Mouse (Mus musculus) myocyte (in vitro differentiated cells): ENCODE measurements around the gene Adamts4. TPM values are rescaled to one million over a fixed set of nuclear protein-coding genes. Genes with fewer than 3 reads are reported as not detected.

Source experiments
- H3K27me3 ChIP-seq: one replicate; pipeline ENCODE4 v1.6.1; 2011; ENCODE audit not compliant: control insufficient read depth, insufficient read depth, insufficient read length
- H3K36me3 ChIP-seq: one replicate; pipeline ENCODE4 v1.6.1; 2011; ENCODE audit not compliant: control insufficient read depth, insufficient read depth
- H3K4me2 ChIP-seq: one replicate; pipeline ENCODE4 v1.6.1; 2011; ENCODE audit warnings: low read depth, control low read depth
- H3K4me3 ChIP-seq: one replicate; pipeline ENCODE4 v1.5.1; 2011; ENCODE audit warnings: mild to moderate bottlenecking, control low read depth, moderate library complexity
- H3K79me2 ChIP-seq: one replicate; pipeline ENCODE4 v1.6.1; 2011; ENCODE audit not compliant: control insufficient read depth, insufficient read depth
- H3ac ChIP-seq: one replicate; pipeline ENCODE4 v1.6.1; 2011; ENCODE audit not compliant: control insufficient read depth, insufficient read length
- CEBPB ChIP-seq: IDR thresholded peaks from 2 replicates; pipeline ENCODE4 v1.6.1; 2011; ENCODE audit warnings: mild to moderate bottlenecking, moderate library complexity; ENCODE audit not compliant: poor library complexity, insufficient read depth, severe bottlenecking
- E2F4 ChIP-seq: IDR thresholded peaks from one replicate; pipeline ENCODE4 v1.6.1; 2011; ENCODE audit warnings: mild to moderate bottlenecking, control low read depth, moderate library complexity; ENCODE audit not compliant: insufficient read depth
- MAX ChIP-seq: IDR thresholded peaks from one replicate; pipeline ENCODE4 v1.6.1; 2011; ENCODE audit warnings: low read depth, mild to moderate bottlenecking, control low read depth
- MYOD1 ChIP-seq, 3 experiments: IDR thresholded peaks; one replicate each; pipeline ENCODE4 v1.6.1; 2011; ENCODE audit warnings: control low read depth in 2 of 3, low read depth in 2 of 3, mild to moderate bottlenecking in 2 of 3, moderate library complexity in 1 of 3; ENCODE audit not compliant: insufficient read length in 2 of 3, control insufficient read depth in 1 of 3
- MYOG ChIP-seq, 3 experiments: IDR thresholded peaks; one replicate each; pipeline ENCODE4 v1.6.1; 2011; ENCODE audit warnings: control low read depth in 2 of 3, low read depth in 2 of 3, mild to moderate bottlenecking in 2 of 3; ENCODE audit not compliant: insufficient read length in 2 of 3, control insufficient read depth in 1 of 3, insufficient read depth in 1 of 3
- POLR2A ChIP-seq: IDR thresholded peaks from one replicate; pipeline ENCODE4 v1.6.1; 2011; ENCODE audit warnings: low read depth, mild to moderate bottlenecking, control low read depth, moderate library complexity; ENCODE audit not compliant: insufficient read length
- POLR2AphosphoS2 ChIP-seq: IDR thresholded peaks from one replicate; pipeline ENCODE4 v1.6.1; 2011; ENCODE audit warnings: low read depth, control low read depth; ENCODE audit not compliant: insufficient read length
- REST ChIP-seq: IDR thresholded peaks from one replicate; pipeline ENCODE4 v1.6.1; 2011; ENCODE audit warnings: mild to moderate bottlenecking, control low read depth, moderate library complexity; ENCODE audit not compliant: insufficient read depth, insufficient read length
- SRF ChIP-seq: IDR thresholded peaks from one replicate; pipeline ENCODE4 v1.6.1; 2011; ENCODE audit warnings: low read depth; ENCODE audit not compliant: control insufficient read depth, insufficient read length
- TCF12 ChIP-seq: IDR thresholded peaks from one replicate; pipeline ENCODE4 v1.6.1; 2011; ENCODE audit warnings: mild to moderate bottlenecking, control low read depth; ENCODE audit not compliant: poor library complexity, insufficient read depth, severe bottlenecking
- TCF3 ChIP-seq: IDR thresholded peaks from one replicate; pipeline ENCODE4 v1.6.1; 2011; ENCODE audit warnings: low read depth, control low read depth; ENCODE audit not compliant: insufficient read length
- USF1 ChIP-seq: IDR thresholded peaks from one replicate; pipeline ENCODE4 v1.6.1; 2011; ENCODE audit warnings: low read depth, mild to moderate bottlenecking, control low read depth, moderate library complexity
- polyA plus RNA-seq: library from polyadenylated mRNA; unstranded; fragments of >200 nt; fragmentation: generic; extraction: Trizol; gene quantifications from one replicate; pipeline ENCODE4 v1.2.1, GENCODE M21; 2012; ENCODE audit warnings: missing spikeins

Gene Adamts4
- polyA plus RNA-seq, 1 experiment = 15.0 TPM

GRCm38 (mm10) chr1:171223796-171224195, 26.4 kb upstream of the Adamts4 start:
- Histone ChIP-seq H3K79me2 (no peaks in the 10 kb centered on the region), H3K4me3 (no peak overlapping the region), H3K36me3 (peaks cover 2% of the 10 kb centered on the region), H3ac (no peak overlapping the region), H3K4me2 (no peak overlapping the region), H3K27me3 (no peaks in the 10 kb centered on the region)
- no peak for TF ChIP-seq TCF12
- no peak for TF ChIP-seq CEBPB
- no peak for TF ChIP-seq POLR2A

GRCm38 (mm10) chr1:171224857-171225256, 25.4 kb upstream of the Adamts4 start, which contains the start of gene Apoa2:
Gene Apoa2 (plus strand): TSS chr1:171225054.
- Histone ChIP-seq H3K27me3 (no peaks in the 10 kb centered on the region), H3K36me3 (peaks cover 3% of the 10 kb centered on the region), H3ac (no peak within 1 kb of the TSS), H3K79me2 (no peaks in the 10 kb centered on the region), H3K4me2 (no peak within 1 kb of the TSS), H3K4me3 (no peak within 1 kb of the TSS)
- no peak for TF ChIP-seq MAX
- TF ChIP-seq USF1 = no peak
- no peak for TF ChIP-seq CEBPB
- no peak for TF ChIP-seq E2F4
- TF ChIP-seq REST = no peak
- no peak for TF ChIP-seq SRF
- no peak for TF ChIP-seq POLR2AphosphoS2
- TF ChIP-seq TCF12 = no peak
- no peak for TF ChIP-seq MYOD1 (IDR thresholded peaks at IDR 0.05; ENCODE audit: control insufficient read depth in 1 of 3, insufficient read length in 2 of 3, low read depth in 2 of 3)

GRCm38 (mm10) chr1:171226780-171227179, 23.4 kb upstream of the Adamts4 start:
- no peak overlapping the region for H3K4me2 ChIP-seq
- H3K36me3 ChIP-seq = peaks cover 3% of the 10 kb centered on the region
- no peak overlapping the region for H3K4me3 ChIP-seq
- no peak for TF ChIP-seq POLR2A
- H3K79me2 ChIP-seq = no peaks in the 10 kb centered on the region
- H3ac ChIP-seq = no peak overlapping the region
- H3K27me3 ChIP-seq = no peaks in the 10 kb centered on the region

- Histone ChIP-seq H3K4me2 (no peak overlapping the region), H3ac (no peak overlapping the region), H3K79me2 (no peaks in the 10 kb centered on the region), H3K27me3 (no peaks in the 10 kb centered on the region), H3K4me3 (no peak overlapping the region), H3K36me3 (peaks cover 4% of the 10 kb centered on the region)
- TF ChIP-seq TCF12 (no peak), TCF3 (no peak), MYOD1 (IDR thresholded peaks at IDR 0.05; ENCODE audit: control insufficient read depth in 1 of 3, insufficient read length in 2 of 3, low read depth in 2 of 3) (no peak), USF1 (no peak), CEBPB (no peak), MYOG (IDR thresholded peaks at IDR 0.05; ENCODE audit: control insufficient read depth in 1 of 3, insufficient read depth in 1 of 3, insufficient read length in 2 of 3, low read depth in 2 of 3) (no peak), POLR2A (no peak), POLR2AphosphoS2 (no peak), SRF (no peak)
Observed at GRCm38 (mm10) chr1:171227879-171228278, 22.3 kb upstream of the Adamts4 start.

- Histone ChIP-seq H3K36me3 (peaks cover 17% of the 10 kb centered on the region), H3K27me3 (no peaks in the 10 kb centered on the region), H3K4me3 (no peak overlapping the region), H3ac (no peak overlapping the region), H3K79me2 (no peaks in the 10 kb centered on the region), H3K4me2 (no peak overlapping the region)
- no peak for TF ChIP-seq MAX
- no peak for TF ChIP-seq REST
- TF ChIP-seq TCF12 = no peak
- TF ChIP-seq SRF = no peak
- no peak for TF ChIP-seq USF1
- TF ChIP-seq MYOG (IDR thresholded peaks at IDR 0.05; ENCODE audit: control insufficient read depth in 1 of 3, insufficient read depth in 1 of 3, insufficient read length in 2 of 3, low read depth in 2 of 3) = no peak
- no peak for TF ChIP-seq E2F4
Observed at GRCm38 (mm10) chr1:171229750-171230149, 20.5 kb upstream of the Adamts4 start.

- Histone ChIP-seq H3K36me3 (peaks cover 20% of the 10 kb centered on the region), H3K4me3 (no peak overlapping the region), H3K27me3 (no peaks in the 10 kb centered on the region), H3ac (no peak overlapping the region), H3K79me2 (no peaks in the 10 kb centered on the region), H3K4me2 (no peak overlapping the region)
- TF ChIP-seq MAX (no peak), E2F4 (no peak), CEBPB (no peak), MYOG (IDR thresholded peaks at IDR 0.05; ENCODE audit: control insufficient read depth in 1 of 3, insufficient read depth in 1 of 3, insufficient read length in 2 of 3, low read depth in 2 of 3) (no peak), SRF (no peak), TCF12 (no peak), USF1 (no peak), TCF3 (no peak), POLR2A (no peak), POLR2AphosphoS2 (no peak), REST (no peak), MYOD1 (IDR thresholded peaks at IDR 0.05; ENCODE audit: control insufficient read depth in 1 of 3, insufficient read length in 2 of 3, low read depth in 2 of 3) (no peak)
Observed at GRCm38 (mm10) chr1:171230215-171230614, 20.0 kb upstream of the Adamts4 start.
